Mouse (Mus musculus) urinary bladder, adult 18-20 months (tissue): ENCODE results near the gene Gm7697.
A peak's percentile ranks its signal among the peaks of the same experiment; 100 is the strongest.
"Not testable (repeated sequence)": the region's sequence is repeated elsewhere in the genome, so short reads cannot be mapped to it uniquely, and the experiment has no call there.

ENCODE experiments used
- DNase-seq, 2 experiments: peaks; one replicate each; pipeline ENCODE4 v3.0.0; 2022; ENCODE audit warnings: low spot score in 2 of 2, mixed read lengths in 2 of 2

The Gm7697 gene

DNA sequence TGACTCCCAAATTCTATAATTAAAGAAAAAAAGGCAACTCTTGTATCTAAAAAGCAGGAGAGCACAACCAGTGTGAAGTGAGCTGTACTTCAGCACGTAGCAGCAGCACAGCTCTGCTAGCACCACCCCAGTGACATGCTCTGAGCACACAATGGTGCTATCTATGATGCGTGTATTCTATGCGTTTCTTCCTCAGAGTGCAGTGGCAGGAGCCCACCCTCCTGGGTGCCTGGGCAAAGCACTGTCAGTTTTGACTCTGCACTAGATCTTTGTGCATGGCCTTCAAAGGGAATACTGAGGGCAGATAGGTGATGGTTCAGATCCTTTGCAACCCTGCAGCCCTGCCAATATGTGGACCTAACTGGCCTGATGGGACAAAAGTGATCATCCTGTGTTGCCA lies at the start of gene Gm7697:
TSS of gene Gm7697 (minus strand) at position 101 of the 400 bp plus-strand sequence.
- not testable (repeated sequence) for DNase-seq

DNA sequence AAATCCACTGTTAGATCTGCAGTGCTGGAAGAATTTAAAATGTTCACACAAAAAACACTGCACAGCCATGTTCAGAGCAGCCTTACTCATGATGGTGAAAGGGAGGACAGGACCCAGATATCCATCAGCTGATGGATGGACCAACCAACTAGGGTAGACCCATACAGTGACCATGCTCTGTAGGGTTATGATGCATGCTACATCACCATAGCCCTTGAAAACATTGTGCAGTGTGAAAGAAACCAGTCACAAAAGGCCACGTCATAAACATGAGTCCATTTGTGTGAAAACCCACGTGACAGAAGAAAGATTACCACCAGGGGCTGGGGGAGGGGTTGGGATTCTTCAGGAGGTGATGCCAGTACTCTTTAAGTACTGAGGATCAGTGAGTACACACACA lies 28.5 kb upstream of the Gm7697 start:
- not testable (repeated sequence) for DNase-seq

DNA sequence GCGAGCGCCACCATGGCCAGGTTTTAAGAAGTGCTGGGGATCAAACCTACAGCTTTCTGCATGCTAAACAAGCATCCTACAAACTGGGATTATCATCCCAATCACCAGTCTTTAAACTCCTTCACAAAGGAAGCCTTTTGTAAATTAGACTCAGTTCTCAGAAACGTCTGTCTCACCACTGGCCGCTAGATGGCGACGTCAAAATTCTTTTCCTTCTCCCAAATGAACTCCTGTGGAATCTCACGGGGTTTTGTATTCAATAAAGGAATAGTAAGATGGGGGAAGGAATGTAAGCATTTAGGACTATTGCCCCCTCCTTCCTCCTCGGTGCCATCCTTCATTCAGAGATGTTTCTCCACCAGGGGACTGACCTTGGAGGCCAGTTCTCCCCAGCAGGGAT lies 26.8 kb upstream of the Gm7697 start:
- peak in 1 of 2 experiments; percentile 28 for DNase-seq

DNA sequence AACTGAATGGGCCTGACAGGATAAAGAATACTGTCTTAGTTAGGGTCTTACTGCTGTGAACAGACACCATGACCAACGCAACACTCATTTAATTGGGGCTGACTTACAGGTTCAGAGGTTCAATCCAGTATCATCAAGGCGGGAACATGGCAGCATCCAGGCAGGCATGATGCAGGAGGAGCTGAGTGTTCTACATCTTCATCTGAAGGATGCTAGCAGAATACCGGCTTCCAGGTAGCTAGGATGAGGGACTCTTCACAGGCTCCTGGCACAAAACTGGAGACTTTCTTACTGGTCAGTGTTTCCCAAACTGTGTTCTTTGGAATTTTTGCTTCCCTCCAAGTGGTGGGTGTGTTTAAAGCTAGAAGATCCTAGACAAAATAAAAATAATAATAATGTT lies 25.3 kb upstream of the Gm7697 start:
- not testable (repeated sequence) for DNase-seq

DNA sequence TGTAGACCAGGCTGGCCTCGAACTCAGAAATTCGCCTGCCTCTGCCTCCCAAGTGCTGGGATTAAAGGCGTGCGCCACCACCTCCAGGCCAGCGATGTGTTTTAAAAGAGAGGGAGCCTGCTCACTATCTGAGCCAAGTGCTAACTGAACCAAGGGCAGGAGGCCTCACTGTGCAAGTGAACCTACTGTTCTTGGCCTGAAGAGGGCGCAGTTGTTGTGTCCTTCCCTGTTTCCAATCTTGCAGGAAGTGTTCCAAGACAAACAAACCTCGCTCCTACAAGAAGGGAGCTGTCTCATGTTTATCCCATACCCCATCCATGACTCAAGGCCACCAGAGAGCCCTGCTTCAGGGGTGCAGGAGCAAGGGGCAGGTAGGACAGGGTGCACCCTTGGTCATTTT lies 24.4 kb upstream of the Gm7697 start:
- not testable (repeated sequence) for DNase-seq

DNA sequence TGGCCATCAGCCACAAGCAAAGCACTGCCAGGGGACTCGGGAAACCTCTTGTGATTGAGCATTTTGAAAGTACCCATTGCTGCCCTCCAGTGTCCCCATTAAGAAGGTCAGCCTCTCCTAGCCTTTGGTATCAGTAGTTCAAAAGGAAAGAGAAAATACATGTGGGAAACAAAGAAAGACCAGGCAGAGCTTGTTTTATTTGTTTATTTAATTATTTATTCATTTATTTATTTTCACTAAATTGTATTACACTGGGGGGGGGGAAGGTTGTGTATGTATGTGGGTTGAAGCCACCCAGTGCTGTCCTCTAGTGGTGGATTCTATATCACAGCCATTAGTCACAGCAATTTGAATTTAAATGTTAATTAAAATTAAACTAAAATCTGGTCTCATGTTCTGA lies 22.2 kb upstream of the Gm7697 start:
- not testable (repeated sequence) for DNase-seq

DNA sequence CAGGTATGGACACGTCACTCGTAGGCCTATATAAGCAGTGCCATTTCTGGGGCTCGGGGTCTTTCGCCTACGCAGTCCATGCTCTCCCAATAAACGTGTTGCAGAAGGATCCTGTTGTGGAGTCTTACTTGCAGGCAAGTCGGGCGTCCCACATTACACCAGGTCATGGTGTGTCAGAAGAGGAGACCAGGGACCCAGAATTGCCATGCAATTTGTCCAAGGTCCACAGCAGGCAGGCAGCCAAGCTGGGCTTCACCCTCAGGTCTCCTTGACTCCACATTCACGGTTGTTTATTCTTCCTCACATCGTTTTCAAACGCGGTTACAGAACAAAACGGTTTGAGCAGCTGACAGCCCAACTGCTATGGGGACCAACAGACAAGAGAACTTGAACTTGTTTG lies 21.7 kb upstream of the Gm7697 start:
- not testable (repeated sequence) for DNase-seq

DNA sequence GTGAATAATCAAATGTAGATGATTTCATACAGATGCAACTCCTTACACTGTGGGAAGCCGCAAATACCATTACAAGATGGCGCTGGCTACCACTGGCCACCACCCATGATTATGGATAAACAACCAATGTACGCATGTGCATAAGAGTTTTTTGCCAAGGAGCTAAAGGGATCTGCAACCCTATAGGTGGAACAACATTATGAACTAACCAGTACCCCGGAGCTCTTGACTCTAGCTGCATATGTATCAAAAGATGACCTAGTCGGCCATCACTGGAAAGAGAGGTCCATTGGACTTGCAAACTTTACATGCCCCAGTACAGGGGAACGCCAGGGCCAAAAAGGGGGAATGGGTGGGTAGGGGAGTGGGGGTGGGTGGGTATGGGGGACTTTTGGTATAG lies 21.2 kb upstream of the Gm7697 start:
- not testable (repeated sequence) for DNase-seq

DNA sequence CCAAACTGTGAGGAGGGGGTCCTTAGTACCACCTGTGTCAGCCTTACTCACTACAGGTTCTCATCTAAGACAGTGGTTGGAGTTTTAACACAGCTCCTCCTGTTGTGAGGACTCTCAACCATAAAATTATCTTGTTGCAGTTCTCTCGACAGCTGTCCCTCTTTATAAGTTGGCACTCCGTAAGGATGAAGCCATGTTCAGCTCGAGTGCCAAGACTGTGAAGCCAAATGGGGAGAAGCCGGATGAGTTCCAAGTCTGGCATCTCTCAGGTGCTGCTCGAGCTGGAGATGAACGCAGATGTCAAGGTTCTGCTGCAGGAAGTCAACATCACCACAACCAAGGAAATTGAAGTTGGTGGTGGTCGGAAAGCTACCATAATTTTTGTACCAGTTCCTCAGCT lies 18.0 kb upstream of the Gm7697 start:
- not testable (repeated sequence) for DNase-seq

DNA sequence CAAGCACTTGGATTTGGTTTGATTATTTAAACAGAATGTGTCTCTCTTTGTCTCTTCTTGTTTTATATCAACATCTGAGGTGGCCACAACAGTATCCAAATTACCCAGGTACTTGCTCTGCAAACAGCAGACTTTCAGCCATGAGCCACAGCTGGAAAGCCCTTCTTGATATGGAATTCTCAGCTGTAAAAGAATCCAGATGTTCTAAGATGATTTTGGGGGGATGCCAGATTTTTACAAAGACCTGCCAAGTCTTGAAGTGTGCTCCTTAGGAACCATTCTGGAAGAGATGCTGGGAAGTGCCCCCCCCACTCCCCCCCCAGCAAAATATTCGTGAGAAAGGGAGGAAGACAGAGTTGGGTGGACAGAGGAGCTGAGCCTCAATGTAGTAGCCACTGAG lies 17.6 kb upstream of the Gm7697 start:
- not testable (repeated sequence) for DNase-seq

DNA sequence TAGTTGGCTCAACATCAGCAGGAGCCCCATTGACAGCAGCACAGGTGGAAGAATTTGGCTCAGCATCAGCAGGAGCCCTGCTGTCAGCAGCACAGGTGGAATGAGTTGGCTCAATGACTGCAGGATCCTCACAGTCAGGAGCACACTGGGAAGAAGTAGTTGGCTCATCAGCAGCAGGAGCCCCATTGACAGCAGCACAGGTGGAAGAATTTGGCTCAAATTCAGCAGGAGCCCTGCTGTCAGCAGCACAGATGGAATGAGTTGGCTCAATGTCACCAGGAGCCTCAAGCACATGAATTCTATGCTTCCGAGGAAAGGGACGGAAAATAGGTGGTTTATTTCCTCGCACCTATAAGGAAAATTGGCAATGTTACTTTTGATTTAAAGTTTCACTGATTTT lies 47.8 kb downstream of the Gm7697 start:
- not testable (repeated sequence) for DNase-seq

DNA sequence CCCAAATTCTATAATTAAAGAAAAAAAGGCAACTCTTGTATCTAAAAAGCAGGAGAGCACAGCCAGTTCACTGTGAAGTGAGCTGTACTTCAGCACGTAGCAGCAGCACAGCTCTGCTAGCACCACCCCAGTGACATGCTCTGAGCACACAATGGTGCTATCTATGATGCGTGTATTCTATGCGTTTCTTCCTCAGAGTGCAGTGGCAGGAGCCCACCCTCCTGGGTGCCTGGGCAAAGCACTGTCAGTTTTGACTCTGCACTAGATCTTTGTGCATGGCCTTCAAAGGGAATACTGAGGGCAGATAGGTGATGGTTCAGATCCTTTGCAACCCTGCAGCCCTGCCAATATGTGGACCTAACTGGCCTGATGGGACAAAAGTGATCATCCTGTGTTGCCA lies 69.3 kb downstream of the Gm7697 start, which contains the start of gene Gm9495:
TSS of gene Gm9495 (minus strand) at position 101 of the 400 bp plus-strand sequence.
- DNase-seq, result not testable (repeated sequence)
